Mouse (Mus musculus) 3T3-L1 (cell line): Measurements from ENCODE around the gene Cand1.
A peak's percentile ranks its signal among the peaks of the same experiment; 100 is the strongest.

Source experiments
- DNase-seq: peaks from one replicate; pipeline ENCODE4 v3.0.0-alpha.2; 2015; ENCODE audit warnings: low read depth, low spot score

Cand1 gene

DNA sequence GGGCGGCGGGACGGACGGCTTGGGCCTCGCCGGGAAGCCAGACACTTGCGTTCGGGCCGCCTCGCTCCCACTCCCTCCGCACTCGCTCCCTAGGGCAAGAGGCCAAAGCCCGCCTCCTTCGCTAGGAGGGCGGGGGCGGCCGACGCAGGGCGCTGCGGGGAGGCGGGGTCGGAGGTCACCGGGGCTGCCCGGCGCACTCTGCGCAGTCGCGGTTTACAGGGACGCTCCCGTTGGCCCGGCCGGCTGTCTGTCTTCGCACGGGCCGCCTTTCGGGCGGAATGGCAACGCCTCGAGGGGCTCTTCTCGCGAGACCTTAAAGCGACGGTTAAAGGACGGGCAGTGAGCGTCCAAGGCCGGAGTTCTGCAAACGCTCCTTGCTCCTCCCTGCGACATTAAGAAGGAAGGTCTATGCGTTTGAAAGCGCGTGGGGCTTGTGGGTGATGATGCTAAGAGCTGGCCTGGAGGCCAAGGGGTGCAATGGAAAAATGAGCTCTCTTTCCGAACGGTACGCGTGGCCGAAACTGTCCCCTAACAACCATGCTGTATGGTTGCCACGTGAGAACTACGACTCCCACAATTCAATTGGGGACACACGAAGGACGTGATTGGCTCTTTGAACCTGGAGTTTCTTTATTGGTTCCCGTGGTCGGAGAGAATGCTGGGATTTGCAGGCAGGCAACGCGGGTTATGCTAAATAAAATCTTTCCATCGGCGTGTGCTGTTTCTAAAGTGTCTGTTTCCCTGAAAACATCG lies at the start of gene Cand1:
TSS of gene Cand1 (minus strand) at position 87 of the 753 bp plus-strand sequence.
- DNase-seq = peak; percentile 97

DNA sequence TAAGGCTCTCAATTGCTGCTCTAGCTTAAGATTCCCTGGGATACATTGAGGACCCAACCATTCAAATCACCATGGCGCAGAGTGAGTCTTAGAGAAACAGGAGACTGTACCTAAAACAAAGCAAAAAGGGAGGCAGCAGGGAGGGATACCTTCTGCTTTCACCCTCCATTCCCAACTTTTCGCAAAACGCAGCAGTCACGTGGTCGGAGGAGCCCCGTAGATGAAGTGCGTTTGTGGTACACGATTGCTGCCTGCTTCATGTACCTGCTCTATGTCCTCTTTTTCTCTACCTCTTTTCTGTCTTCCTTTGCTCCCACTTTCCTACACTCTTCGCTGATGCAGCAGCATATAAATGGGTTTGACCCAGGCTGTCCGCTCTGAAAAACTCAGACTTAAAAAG lies 39.0 kb upstream of the Cand1 start:
- DNase-seq = no peak

DNA sequence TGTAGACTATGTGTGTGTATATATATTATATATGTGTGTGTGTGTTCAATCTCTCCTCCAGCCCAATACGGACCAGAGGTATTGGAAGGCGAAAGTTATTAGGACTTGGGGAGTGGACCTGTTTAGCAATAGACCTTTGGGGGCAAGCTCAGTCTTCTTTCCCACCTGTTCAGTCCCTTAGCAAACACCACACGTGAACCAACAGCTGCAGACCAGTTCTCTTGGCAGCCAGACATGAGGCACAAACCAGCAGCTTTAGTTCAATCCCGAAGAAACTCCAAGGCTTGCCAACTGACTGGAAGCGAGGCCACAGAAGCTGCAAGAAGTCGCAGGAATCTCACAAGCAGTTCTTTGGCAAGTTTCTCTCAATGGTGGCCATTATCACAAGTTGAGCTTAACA lies 34.5 kb upstream of the Cand1 start:
- no peak for DNase-seq

DNA sequence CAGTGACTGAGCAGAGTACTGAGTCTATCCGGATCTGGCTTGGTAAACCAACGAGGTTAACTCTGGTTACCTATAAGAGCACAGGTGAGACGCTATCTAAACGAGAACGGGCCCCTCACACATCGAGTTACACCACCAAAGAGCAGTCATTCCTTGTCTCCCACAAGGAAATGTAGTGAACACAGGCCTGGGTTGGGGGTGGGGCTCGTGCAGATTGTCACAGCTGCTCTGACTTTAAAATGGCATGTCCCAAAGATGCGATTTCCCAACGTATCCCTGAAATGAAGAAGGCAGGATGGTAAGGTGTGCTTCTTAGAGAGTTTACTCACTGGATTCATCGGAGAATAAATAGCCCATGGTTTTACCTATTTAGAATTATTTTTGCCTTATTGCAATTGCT lies 32.7 kb upstream of the Cand1 start:
- DNase-seq = no peak

DNA sequence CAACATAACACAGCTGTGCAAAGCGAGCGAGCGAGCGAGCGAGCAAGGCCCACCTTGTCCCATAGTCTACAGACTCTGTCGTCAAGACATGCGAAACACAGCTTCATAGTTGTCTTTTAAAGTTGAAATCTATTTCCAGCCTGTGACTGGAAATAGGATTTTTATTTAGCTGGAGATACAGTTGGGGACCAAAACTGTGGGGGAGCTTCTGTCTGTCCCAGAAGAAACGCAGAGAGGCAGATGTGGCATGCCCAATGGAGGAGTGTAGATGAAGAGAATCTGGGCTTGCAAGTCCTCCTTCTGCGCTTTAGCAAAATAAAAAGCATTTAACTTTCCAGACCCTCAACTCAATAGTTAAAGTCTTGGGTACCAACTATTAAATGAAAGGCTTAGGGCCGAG lies 32.1 kb upstream of the Cand1 start:
- DNase-seq = no peak

DNA sequence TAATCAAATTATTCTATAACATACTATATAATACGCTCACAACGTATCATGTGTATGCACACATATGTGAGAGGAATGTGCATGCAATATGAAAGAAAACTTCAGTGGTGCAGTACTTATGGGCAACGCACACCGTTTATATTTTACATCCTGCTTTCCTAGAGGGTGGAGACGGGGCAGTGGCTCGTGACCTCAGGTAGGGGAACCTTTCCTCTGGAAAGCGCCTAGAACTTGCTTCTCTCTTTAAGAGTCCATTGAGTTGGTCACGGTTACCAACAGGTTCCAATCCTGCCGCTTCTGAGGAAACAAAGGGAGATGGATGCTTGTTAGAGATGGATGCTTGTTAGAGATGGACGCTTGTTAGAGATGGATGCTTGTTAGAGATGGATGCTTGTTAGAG lies 31.2 kb upstream of the Cand1 start:
- no peak for DNase-seq

DNA sequence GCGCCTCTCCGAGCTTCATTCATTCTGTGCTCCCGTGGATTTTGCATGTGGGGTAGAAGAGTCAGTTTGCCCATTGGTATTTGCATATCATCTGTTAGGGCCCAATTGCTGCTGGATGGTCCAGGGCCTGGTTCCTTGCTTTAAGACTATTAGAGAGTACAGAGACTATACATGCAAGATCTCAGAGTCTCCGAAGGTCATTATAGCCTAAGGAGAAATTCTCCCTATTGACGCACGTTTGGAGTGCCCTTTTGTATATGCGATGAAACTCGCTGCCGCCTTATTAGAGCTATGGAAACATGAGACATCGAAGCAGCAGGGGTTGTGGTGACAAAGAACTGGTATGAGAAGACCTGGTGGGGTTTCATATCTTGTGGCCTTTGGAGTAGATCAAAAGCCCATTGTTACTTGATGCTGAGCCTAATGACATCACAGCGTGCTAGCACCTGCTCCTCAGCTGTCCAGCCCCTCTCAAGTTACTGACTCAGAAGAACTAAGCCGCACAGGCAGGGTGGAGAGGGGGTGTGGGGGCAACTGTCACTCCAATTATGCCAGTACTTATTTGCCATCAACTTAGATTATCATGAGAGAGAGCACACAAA lies 30.6 kb upstream of the Cand1 start:
- DNase-seq = no peak

DNA sequence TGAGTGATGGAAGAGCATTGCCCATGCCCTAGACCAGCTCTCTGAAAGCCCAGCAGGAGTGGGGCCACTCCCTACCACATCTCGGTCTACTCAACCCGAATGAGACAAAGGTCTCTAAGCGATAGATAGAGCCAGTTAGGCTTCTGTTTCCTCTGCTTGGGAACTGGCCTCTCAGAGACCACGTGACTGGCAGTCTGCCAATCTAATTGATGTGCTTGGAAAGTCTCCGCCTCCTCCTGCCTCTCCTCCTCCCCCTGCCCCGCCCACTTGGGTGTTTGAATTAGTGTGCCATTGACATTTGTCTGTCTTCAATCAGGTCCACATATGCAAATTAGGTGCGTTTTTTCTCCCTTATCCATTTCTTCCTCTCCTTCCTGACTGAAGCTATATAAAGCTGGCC lies 24.9 kb upstream of the Cand1 start:
- DNase-seq = no peak

DNA sequence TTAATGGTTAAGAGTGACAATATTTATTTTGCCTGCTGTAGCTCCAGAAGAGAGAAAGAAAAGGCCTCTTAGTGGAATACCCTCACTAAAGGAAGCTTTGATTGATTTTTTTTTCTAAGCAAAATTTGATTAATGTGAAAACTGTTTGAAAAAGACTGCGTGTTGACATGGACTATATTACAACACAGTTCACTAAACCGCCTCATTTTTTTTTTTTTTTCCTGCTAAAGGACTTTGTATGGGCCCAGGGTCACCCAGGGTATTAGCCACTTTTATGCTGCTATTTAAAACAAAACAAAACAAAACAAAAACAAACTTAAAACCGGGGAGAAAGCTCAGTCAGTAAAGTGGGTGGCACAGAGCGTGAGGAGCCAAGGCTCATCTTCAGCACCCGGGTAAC lies 23.0 kb upstream of the Cand1 start:
- no peak for DNase-seq

DNA sequence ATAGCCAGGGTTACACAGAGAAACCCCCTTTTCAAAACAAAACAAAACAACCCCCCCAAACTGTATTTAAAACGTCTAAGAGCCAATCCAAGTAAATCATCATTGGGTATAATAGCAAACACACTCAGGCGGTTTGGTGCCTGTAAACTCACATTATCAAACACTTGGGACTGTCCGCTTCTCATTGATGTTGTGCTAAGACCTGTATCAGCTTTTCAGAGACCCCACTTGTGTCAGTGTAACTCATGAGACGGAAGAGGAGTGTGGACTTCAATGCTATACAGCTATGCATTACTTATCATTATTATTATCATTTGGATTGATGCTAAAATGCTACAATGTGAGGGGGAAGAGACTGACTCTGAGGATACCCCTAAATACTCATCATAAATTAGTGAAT lies 18.0 kb upstream of the Cand1 start:
- no peak for DNase-seq

DNA sequence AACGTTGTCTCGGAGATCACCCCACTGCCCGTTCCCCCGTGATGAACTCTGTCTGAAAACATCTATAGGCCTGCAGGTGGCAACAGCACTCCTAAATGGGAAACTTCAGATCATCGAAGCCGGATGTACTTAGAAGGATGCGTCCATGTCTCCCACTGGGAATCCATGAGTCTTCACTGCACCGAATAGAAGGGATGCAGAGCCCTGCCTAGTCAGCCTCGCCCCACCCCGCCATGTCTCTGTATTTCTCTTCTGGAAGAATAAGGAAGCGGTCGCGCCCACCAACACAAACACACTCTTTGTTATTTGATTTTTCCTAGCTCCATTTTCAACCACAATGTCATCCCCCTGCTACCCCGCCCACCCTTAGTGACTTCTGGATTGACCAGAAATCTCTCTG lies 4.3 kb upstream of the Cand1 start:
- no peak for DNase-seq

DNA sequence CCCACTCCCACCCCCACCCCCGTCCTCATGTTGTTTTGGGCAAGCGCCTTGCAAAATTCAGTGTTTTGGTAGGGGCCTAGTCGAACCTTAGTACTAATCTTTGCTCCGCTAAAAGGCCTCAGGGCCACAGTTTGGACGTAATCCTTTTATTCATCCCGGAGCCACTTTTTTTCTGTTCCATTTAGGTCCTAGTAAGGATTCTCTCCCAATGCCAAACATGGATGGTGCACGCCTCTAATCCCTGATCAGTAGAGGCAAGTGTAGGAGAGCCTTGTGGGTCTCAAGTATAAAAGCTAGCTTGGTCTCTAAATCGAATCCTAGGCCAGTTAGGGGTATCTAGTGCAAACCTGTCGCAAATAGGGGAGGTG lies 851 bp upstream of the Cand1 start:
- no peak for DNase-seq

DNA sequence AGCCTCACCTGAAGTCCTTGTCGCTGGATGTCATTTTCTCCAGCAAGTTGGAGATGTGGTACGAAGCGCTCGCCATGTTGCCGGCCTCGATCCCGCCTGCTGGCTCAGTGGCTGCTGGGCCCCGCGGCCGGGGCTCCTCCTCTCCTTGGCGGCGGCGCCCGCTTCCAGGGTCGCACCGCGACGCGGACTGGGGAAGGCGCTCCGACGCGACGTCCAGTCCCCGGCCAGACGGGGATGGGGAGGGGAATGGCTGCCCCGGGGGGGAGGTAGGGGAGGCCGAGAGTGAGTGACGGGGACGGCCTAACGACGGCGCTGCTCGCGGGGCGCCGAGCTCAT lies 254 bp downstream of the Cand1 start:
- DNase-seq = no peak

DNA sequence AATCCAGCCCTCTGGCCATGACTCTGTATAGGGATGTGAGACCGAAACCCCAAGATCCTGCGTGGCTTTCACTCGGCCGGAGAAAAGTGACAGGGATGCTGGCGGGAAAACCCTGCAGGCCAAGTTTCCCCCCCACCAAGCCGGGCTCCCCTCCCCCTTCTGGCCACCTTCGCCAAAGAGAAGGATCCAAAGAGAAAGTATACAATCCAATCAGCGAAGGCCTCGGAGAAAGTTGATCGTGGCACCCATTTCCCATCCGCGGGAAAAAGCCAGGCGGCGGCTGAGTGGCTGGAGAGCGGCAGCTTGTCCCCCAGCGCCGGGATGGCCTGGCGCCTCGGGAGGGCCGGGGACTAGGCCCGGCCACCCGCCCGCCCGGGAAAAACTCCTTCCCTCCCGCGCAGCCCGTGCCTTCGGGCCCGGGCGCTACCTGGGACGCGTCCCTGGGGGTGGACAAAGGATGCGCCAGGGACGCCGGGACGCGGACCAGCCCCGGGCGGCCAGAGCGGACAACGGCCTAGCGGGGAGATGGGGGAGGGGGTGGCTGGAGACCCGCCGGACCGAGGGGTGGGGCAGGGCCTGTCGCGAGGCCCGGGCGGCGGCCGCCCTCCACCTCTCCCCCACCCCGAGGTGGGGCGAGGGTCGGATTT lies 747 bp downstream of the Cand1 start:
- peak; percentile 56 for DNase-seq

DNA sequence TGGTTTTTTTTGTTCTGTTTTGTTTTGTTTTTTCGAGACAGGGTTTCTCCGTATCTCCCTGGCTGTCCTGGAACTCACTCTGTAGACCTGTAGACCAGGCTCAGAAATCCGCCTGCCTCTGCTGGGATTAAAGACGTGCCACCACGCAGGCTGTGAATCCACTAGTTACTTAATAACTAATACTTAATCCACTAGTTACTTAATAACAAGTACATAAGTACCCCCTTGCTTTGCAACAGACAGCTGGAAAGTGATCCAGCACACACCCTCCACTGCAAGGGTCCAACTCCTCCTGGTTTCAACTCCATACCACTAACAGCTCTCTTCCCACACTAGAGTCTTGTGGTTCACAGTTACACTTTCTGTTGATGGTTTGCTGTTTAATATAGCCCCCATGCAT lies 8.3 kb downstream of the Cand1 start:
- DNase-seq = no peak

DNA sequence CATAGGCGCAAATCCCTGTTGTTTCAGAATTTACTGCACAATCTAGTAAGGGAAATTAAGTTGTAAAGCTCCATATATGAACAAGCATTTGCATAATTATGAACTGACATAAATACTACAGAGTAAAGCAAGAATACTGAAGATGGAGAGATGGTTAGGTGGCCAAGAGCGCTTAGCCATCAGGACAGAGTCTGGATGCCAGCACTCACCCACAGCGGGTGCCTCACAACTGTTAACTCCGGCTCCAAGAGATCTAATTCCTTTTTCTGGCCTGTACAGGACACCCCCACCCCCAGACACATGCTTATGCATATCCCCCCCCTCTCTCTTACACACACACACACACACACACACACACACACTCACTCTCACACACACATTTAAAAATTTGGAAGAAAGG lies 9.2 kb downstream of the Cand1 start:
- DNase-seq = no peak

DNA sequence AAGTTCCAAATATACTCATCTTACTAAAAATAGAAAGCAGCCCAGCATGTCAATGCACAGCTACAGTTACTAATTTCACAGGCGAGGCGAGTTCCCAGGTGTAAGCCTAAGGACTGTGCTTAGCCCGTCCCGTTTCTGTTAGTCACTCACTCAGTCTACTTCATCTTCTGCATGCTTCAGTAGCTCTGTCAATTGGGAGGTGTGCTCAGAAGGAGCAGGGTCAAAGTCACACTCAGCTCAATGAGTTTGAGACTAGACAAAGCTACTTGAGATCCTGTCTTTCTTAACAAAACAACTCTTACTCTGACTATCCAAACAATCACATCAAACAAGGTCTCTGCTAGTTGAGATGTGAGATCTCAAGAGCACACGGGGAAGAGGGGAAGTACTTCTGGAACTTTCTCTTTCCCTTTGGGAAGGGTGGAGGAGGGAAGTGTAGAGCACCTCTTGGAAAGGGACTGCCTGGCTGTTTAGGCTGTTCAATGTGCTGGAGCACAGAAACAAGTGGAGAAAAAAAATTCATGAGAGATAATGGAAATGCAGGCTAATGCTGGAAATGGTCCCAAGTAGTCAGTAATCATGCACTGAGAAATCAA lies 9.7 kb downstream of the Cand1 start:
- DNase-seq = no peak

DNA sequence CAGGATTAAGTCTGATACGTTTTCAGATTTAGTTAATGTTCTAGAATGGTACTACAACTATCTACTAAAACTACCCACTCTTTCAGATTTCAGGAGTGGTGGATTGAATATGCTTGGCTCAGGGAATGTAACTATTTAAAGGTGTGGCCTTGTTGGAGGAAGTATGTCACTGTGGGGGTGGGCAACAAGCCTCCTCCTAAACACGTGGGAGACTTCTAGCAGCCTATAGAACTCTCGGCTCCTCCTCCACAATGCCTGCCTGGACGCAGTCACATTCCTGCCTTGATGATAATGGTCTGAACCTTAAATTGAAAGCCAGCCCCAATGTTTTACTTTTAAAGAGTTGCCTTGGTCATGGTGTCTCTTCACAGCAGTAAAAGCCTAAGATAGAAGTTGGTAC lies 16.2 kb downstream of the Cand1 start:
- no peak for DNase-seq

DNA sequence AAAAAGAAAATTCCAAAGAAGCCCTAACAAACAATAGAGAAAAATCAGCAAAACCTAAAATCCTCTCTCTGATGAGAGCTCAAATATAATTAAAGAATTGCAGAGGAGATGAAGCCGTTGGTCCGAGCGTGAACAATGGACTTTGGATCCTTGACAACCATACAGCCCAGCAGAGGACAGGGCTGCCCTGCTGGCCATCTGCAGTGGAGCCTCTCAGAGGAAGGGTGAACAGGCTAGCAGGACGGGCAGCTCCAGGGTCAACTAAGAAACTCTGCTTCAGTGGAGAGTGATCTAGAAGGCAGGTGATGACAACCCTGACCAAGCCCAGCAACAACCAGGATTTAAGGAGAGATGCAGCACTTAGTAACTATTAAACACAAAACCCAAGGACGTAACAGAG lies 18.2 kb downstream of the Cand1 start:
- DNase-seq = no peak

DNA sequence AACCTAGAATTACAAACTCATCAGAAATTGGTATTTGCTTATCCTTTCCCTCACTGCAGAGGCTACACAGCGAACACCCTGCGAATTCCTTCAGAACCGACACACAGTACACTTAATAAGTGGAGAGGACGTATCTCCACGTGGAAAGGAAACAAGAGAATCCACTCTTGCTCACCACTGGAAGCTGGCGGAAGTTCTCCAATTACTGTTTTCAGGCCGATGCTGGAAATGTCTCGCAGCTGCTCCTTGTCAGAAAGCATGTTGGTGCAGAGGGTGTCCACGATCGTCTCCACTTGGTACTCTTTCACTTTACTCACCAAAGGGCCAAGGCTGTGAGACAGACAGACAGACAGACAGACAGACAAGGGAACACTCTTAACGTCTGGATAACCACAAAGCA lies 20.4 kb downstream of the Cand1 start:
- DNase-seq = no peak

DNA sequence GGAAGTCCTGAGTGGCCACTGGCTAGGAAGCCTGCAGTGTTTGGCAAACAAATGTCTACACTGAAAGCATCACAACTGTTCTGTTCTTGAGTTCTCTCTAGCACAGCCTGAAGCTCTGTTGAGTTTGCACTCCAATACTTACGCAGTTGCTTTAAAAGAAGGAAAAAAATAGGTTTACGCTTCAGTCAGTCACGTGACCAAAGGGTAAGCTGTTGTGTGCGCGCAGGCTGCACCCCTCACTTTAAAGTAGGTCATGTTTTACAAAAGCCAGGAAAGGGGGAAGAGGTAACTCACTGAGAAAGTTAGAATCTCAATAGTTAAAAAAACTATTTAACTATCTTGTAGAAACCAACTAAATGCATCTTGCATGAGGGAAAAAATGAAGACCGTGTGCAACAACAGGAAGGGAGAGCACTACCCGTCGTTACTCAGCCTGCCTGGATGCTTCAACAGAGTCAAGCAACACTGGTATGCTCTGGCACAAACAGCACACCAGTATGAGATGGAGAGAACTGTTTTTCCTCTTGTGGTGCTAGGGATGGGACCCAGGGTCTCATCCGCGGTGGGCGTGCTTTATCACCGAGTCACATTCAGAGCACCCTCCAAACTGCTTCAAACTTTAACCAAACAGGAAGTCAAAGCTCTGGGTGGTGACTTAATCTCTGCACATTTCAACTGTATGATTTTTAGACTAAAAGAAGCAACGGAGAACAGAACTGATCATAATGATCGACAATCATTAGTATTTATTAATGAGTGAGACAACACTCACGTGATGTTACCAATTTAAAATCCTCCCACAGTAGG lies 21.4 kb downstream of the Cand1 start:
- no peak for DNase-seq

DNA sequence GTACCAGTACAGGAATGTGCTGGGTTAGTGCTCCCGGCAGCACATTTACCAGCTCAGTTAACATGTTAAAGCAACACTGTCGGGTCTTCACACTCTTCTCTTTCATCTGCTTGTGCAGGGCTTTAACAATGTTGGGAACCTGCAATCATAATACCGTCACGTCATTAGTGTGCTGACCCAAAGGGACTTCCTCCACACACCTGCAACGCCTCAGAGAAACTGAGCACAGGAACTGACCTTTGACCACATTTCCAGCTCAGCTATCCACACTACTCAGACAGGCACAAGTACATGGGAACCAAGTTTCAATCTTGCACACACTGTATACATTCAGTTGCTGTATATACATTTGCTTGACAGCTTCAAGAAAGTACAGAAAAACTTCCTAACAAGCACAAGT lies 27.4 kb downstream of the Cand1 start:
- DNase-seq = no peak
